Mouse (Mus musculus) olfactory bulb, adult 2 months (tissue): ENCODE results near the gene Rhox7a. TPM values are rescaled to one million over a fixed set of nuclear protein-coding genes. Genes with fewer than 3 reads are reported as not detected.
"Not testable (repeated sequence)": the region's sequence is repeated elsewhere in the genome, so short reads cannot be mapped to it uniquely, and the experiment has no call there.

Source experiments
- H3K27ac ChIP-seq: fragments of 200-500 bp; 2 replicates; pipeline ENCODE4 v1.5.1; 2012; ENCODE audit warnings: low read depth, low read length; ENCODE audit not compliant: insufficient read depth
- H3K4me1 ChIP-seq: fragments of 200-500 bp; 2 replicates; pipeline ENCODE4 v1.6.1; 2012; ENCODE audit warnings: low read length; ENCODE audit not compliant: control insufficient read depth, insufficient read depth
- H3K4me3 ChIP-seq: fragments of 200-500 bp; 2 replicates; pipeline ENCODE4 v1.5.1; 2012; ENCODE audit warnings: mild to moderate bottlenecking, low read depth, low read length, moderate library complexity; ENCODE audit not compliant: insufficient read depth
- CTCF ChIP-seq: fragments of 200-500 bp; IDR thresholded peaks from 2 replicates; pipeline ENCODE4 v1.5.1; 2012; ENCODE audit warnings: low read depth, mild to moderate bottlenecking, low read length, moderate library complexity; ENCODE audit not compliant: insufficient read depth
- POLR2A ChIP-seq: fragments of 200-500 bp; IDR thresholded peaks from 2 replicates; pipeline ENCODE4 v1.6.1; 2012; ENCODE audit warnings: mild to moderate bottlenecking, low read depth, low read length, moderate library complexity; ENCODE audit not compliant: insufficient read depth
- WGBS: fragments of 180-500 bp; shearing (Covaris S2); methylation state at CpG from one replicate; pipeline ENCODE4 v1.1.7; 2018; 5-methylcytosine and 5-hydroxymethylcytosine counted together
- polyA plus RNA-seq: library from polyadenylated mRNA; stranded (reverse); fragments of >200 nt; gene quantifications from 2 replicates; pipeline ENCODE4 v1.2.4, GENCODE M21; 2012; ENCODE audit warnings: low replicate concordance; ENCODE audit not compliant: missing spikeins, insufficient read depth, insufficient read length

The Rhox7a gene
- not detected in 2 replicates for polyA plus RNA-seq

DNA sequence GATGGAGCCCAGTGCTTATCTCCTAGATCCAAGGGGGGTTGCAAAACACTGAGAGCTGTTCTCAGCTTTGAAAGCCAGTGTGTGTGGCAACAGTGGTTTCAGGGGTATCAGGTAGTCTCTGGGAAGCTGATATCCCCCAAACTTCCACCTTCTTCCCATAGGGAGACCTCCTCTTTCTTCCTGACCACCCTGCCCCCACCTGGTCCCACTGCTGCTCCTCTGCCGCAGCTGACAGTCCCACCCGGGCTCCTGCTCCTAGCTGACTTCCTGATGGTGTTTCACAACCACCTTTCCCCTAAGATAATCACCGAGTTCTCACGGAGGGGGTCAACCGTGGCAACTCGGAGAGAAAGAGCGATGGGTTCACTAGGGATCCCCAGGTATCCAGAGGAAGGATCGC, at the start of gene Rhox7a:
Gene Rhox7a (plus strand): TSS at position 301 of the 400 bp plus-strand sequence.
- not testable (repeated sequence) for H3K4me3 ChIP-seq, H3K27ac ChIP-seq, H3K4me1 ChIP-seq
- WGBS: 85% methylated on average over 8 of the region's 8 CpGs

DNA sequence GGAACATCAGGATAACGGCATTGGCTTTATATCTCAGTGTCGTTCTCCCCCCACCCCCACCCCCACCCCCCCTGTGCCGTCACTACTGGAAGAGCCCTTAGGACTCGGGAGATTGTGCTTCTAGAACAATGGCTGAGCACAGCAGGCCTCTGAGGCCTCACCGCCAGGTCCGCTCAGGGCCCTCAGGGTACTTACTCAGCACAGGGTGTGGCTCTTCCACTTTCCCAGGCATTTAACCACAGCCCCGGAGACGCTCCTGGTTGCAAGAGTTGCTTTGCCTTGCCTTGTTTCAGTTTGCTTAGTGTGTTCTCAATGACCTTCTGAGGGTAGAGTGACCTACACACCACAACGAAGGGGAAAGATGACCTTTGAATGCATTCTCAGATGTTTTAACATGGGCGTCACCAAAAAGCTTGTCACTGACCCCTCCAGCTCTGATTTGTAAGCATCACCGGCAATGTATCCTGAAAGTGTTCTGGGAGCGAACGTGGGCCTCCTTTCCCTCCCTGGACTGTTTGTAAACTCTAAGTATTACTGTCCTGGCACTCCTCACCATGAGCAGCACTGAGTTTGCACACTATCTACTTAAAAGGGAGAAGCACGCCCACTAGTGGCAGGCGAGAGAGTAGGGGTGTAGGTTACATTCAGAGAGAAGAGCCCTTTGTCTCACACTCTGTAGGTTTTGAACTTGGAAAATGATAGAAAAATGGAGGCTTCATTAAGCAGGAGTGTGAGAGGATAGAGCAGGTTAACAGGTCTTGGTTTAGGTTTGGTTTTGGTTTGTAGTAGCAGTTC, 24.0 kb upstream of the Rhox7a start:
- Histone ChIP-seq H3K4me3 (no peak overlapping the region), H3K4me1 (no peaks in the 10 kb centered on the region), H3K27ac (no peak overlapping the region)
- TF ChIP-seq POLR2A (no peak), CTCF (no peak)
- 82% methylated on average over 15 of the region's 15 CpGs for WGBS

DNA sequence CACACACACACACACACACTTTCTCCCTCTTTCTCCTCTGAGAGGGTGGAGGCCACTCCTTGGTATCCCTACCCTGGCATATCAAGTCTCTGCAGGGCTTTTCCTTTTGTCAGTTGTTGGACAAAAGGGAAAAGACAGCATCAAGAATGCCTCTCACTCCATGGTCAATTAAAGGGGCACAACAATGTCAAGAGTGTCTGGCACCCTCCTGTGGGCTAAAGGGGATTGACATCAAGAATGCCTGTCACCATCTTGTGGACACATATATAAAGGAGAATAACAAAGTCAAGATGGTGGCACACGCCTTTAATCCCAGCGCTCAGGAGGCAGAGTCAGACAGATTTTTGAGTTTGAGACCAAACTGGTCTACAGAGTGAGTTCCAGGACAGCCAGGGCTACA, 22.1 kb upstream of the Rhox7a start:
- H3K4me3 ChIP-seq: no peak overlapping the region
- 91% methylated on average over 2 of the region's 2 CpGs for WGBS
- no peaks in the 10 kb centered on the region for H3K4me1 ChIP-seq

DNA sequence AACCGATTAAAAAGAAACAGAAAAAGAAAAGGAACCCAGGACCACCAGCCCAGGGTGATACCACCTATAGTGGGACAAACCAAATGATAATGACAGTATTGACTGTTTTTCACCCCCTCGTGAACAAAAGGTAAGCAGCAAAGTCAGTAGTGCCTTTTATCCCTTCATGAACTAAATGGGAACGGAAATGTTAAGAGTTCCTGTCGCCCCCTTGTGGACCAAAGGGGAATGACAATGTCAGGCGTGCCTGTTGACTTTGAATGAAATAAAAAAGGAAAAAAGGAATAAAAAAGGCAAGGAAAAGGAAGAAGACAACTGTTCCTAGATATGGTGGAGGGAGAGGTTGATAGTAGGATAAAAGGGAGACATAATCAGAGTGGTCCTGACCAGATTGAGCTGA, 20.3 kb upstream of the Rhox7a start:
- H3K4me3 ChIP-seq: no peak overlapping the region
- TF ChIP-seq CTCF (no peak), POLR2A (no peak)
- 26% methylated on average over 5 of the region's 5 CpGs for WGBS
- H3K4me1 ChIP-seq: no peaks in the 10 kb centered on the region
- no peak overlapping the region for H3K27ac ChIP-seq

More for the DNA sequence above, 22.1 kb upstream of the Rhox7a start:
- H3K27ac ChIP-seq: no peak overlapping the region
- TF ChIP-seq POLR2A (no peak), CTCF (no peak)

DNA sequence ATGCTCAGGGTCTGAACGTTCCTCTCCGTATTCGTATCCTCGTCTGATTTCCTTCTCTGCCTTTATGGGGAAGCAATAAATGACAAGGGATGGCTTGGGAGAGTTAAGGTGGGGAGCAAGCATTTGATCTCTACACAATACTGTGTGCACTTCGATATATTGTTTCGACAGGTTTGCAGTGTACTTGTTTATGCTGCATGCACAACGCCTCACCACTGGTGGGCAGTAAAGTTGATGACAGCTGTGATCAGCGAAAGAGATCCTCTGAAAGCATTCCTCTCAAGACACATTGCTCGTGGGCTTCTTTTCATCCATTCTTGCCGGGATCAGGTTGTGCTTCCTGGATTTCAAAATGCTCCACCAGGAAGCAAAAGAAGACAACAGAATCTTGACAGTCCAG, 15.8 kb upstream of the Rhox7a start:
- no peak for TF ChIP-seq CTCF
- TF ChIP-seq POLR2A: no peak
- H3K4me3 ChIP-seq: peak overlapping the region; percentile 10; the same call in 1 of the 2 replicates
- 77% methylated on average over 10 of the region's 10 CpGs for WGBS
- H3K27ac ChIP-seq: no peak overlapping the region
- no peaks in the 10 kb centered on the region for H3K4me1 ChIP-seq

DNA sequence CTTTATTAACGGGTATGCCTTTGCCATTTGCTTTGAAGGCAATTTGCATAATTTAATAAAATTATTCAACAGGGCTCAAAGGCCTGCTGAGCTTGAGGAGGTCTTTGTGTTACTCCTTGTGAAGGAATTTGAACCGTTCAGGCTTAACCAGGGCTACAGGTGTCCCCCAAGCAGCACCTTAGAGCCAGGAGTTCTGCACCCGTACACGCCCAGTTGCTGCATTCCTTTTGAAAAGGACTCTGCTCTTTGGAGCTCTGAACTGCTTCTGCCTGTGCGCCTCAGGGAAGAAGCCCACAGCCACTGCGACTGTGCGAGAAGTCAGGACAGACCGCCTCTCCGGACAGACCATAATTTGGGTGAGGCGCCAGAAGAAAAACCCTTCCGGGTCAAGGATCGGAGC, 4.9 kb upstream of the Rhox7a start, which contains the start of gene Rhox6:
Gene Rhox6 (plus strand): TSS at position 301 of the 400 bp plus-strand sequence.
- not testable (repeated sequence) for H3K4me1 ChIP-seq, H3K27ac ChIP-seq, H3K4me3 ChIP-seq
- 87% methylated on average over 4 of the region's 12 CpGs for WGBS

DNA sequence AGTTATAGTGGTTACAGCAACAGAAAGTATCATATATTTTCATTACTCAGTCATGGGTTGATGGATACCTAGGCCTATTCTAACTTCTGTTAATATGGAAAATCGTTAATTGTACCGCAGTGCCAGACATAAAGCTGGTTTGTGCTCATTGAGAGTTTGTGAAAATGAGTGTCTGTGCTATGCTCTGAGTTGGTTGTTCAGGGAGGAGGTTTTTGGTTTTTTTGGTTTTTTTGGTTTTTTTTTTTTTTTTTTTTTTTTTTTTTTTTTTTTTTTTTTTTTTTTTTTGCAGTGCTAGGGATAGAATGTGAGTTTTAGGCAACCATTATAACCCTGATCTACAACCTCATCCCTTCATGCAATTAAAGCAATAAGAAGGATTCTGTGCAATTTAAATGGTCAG, 40.2 kb downstream of the Rhox7a start:
- no peak overlapping the region for H3K4me3 ChIP-seq
- WGBS: 92% methylated on average over 2 of the region's 2 CpGs
- no peaks in the 10 kb centered on the region for H3K4me1 ChIP-seq
- no peak overlapping the region for H3K27ac ChIP-seq
- TF ChIP-seq POLR2A: no peak
- no peak for TF ChIP-seq CTCF

DNA sequence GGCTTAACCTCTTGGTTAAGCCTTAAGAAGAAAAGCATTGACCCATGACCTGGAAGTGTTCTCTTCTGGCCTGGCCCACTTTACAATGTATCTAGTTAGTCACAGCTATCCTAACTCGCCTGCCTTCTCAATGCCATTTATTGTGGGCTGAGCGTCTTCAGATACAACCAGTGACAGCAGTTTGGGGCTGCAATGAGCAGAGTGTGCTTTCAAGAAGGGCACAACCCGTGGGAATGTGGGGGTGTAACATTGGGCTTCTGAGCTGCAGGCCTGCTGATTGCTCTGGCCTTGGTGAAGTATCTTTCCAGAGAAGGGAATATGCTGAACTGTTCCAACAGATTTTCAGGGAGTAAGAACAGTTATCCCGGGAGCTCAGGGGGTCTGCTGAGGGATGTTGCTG, 47.4 kb downstream of the Rhox7a start, which contains the start of gene Rhox8:
Gene Rhox8 (minus strand): TSS at position 101 of the 400 bp plus-strand sequence.
- H3K4me3 ChIP-seq: no peak within 1 kb of the TSS
- no peak within 1 kb of the TSS for H3K27ac ChIP-seq
- TF ChIP-seq CTCF (no peak), POLR2A (no peak)
- H3K4me1 ChIP-seq: no peaks in the 10 kb centered on the region
- 79% methylated on average over 4 of the region's 4 CpGs for whole genome bisulfite sequencing

Other genes starting within 250 kb of the Rhox7a start
- gene Rhox4f, start 224.0 kb upstream of the Rhox7a start, polyA plus RNA-seq: not detected in 2 replicates
- gene Rhox3g, start 203.1 kb upstream of the Rhox7a start, polyA plus RNA-seq: not detected in 2 replicates
- gene Rhox2g, start 188.2 kb upstream of the Rhox7a start, polyA plus RNA-seq: not detected in 2 replicates
- not detected in 2 replicates for gene Rhox4g, start 180.4 kb upstream of the Rhox7a start, polyA plus RNA-seq
- gene Rhox3h, start 162.9 kb upstream of the Rhox7a start, polyA plus RNA-seq: not detected in 2 replicates
- gene Rhox2h, start 158.4 kb upstream of the Rhox7a start, polyA plus RNA-seq: not detected in 2 replicates
- gene Rhox5, start 26.8 kb upstream of the Rhox7a start, polyA plus RNA-seq: not detected in 2 replicates
- not detected in 2 replicates for gene Rhox6, start 4.8 kb upstream of the Rhox7a start, polyA plus RNA-seq
- not detected in 2 replicates for gene Rhox8, start 47.3 kb downstream of the Rhox7a start, polyA plus RNA-seq
- gene Rhox7b, start 65.5 kb downstream of the Rhox7a start, polyA plus RNA-seq: not detected in 2 replicates
- not detected in 2 replicates for gene Rhox9, start 70.1 kb downstream of the Rhox7a start, polyA plus RNA-seq
- not detected in 2 replicates for gene Btg1-ps1, start 187.1 kb downstream of the Rhox7a start, polyA plus RNA-seq
- gene Btg1-ps2, start 211.4 kb downstream of the Rhox7a start, polyA plus RNA-seq: not detected in 2 replicates
- gene Rhox10, start 234.8 kb downstream of the Rhox7a start, polyA plus RNA-seq: not detected in 2 replicates